Mouse (Mus musculus): ENCODE measurements around the gene Lamc1. TPM values are rescaled to one million over a fixed set of nuclear protein-coding genes. Genes with fewer than 3 reads are reported as not detected.
A peak's percentile ranks its signal among the peaks of the same experiment; 100 is the strongest.

The Lamc1 gene
- polyA plus RNA-seq, 2 experiments = 76.7 to 118 TPM

DNA sequence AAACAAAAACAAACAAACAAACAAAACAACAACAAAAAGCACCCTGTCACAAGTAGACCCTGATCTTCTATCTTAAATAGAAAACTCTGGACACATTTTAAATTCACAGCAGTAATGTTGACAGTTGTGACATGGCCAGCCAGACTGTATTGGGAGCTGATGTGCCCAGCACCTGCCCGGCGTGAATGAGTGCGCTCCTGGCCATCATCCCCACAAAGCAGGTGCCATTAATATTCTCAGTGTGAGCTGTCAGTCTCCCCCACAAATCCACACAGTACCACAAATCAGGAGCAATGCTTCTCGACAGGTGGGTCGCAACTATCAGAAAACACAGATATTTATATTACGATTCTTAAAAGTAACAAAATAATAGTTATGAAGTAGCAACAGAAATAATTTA, 139.6 kb downstream of the Lamc1 start:
- peaks cover 11% of the 10 kb centered on the region for H3K4me1 ChIP-seq (ENCODE audit: control insufficient read depth, insufficient read depth, low read length)
- H3K4me2 ChIP-seq (replicated peaks; ENCODE audit: low read depth, low read length, severe bottlenecking) = no peak overlapping the region
- no peak overlapping the region for H3K4me3 ChIP-seq (replicated peaks; ENCODE audit: low read length)
- H3K27me3 ChIP-seq (ENCODE audit: control insufficient read depth, insufficient read depth, low read length) = 0 out of 2 replicates have a peak, but pooled peaks cover 2% of the 10 kb centered on the region
- no peak overlapping the region for H3K9ac ChIP-seq (ENCODE audit: low read depth, low read length, severe bottlenecking)
- H3K36me3 ChIP-seq (ENCODE audit: control insufficient read depth, insufficient read depth, low read length) = no peaks in the 10 kb centered on the region
- WGBS = 89% methylated on average over 6 of the region's 6 CpGs
- DNase-seq (ENCODE audit: low spot score) (no peak), ATAC-seq (ENCODE audit: low FRiP score, low read depth) (no peak)
- no peak for TF ChIP-seq POLR2A (IDR thresholded peaks at IDR 0.05; ENCODE audit: borderline replicate concordance, extremely low read depth, insufficient read depth, insufficient read length)
- no peaks in the 10 kb centered on the region for H3K9me3 ChIP-seq (ENCODE audit: control insufficient read depth, low read length)
- H3K27ac ChIP-seq (replicated peaks; ENCODE audit: low read depth, low read length) = no peak overlapping the region

DNA sequence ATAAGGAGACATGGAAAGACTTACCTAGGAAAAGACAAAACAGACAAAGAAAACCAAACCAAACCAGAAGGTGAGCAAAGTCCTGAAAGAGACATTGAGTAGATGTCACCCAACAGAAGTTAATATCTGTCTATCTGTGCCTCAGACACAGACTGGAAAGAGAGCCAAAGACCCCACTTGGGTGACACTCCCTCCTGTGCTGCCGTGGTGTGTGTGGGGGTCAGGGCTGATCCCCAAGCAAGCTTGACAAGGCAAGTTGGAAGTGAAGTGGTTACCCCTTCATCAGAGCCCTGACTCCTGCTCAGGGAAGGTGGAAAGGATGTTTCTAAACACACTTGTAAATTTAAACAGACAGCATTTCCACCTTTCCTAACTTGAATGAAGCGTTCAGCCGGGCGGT, 140.2 kb downstream of the Lamc1 start:
- H3K9me3 ChIP-seq (ENCODE audit: control insufficient read depth, low read length) = no peaks in the 10 kb centered on the region
- H3K9ac ChIP-seq (ENCODE audit: low read depth, low read length, severe bottlenecking) = no peak overlapping the region
- 78% methylated on average over 4 of the region's 4 CpGs for WGBS
- ATAC-seq (ENCODE audit: low FRiP score, low read depth) (no peak), DNase-seq (ENCODE audit: low spot score) (no peak)
- H3K36me3 ChIP-seq (ENCODE audit: control insufficient read depth, insufficient read depth, low read length) = no peaks in the 10 kb centered on the region
- H3K4me3 ChIP-seq (replicated peaks; ENCODE audit: low read length) = no peak overlapping the region
- no peak overlapping the region; the same call in 1 of the 2 replicates for H3K4me2 ChIP-seq (replicated peaks; ENCODE audit: low read depth, low read length, severe bottlenecking)
- H3K27me3 ChIP-seq (ENCODE audit: control insufficient read depth, insufficient read depth, low read length) = 0 out of 2 replicates have a peak, but pooled peaks cover 5% of the 10 kb centered on the region
- no peak overlapping the region for H3K27ac ChIP-seq (replicated peaks; ENCODE audit: low read depth, low read length)
- no peak for TF ChIP-seq POLR2A (IDR thresholded peaks at IDR 0.05; ENCODE audit: borderline replicate concordance, extremely low read depth, insufficient read depth, insufficient read length)
- peaks cover 11% of the 10 kb centered on the region for H3K4me1 ChIP-seq (ENCODE audit: control insufficient read depth, insufficient read depth, low read length)

GRCm38 (mm10) chr1:153191943-153192329, 140.7 kb downstream of the Lamc1 start:
- Histone ChIP-seq H3K4me2 (replicated peaks; ENCODE audit: low read depth, low read length, severe bottlenecking) (peak overlapping the region; percentile 16; the same call in 1 of the 2 replicates), H3K9ac (ENCODE audit: low read depth, low read length, severe bottlenecking) (no peak overlapping the region), H3K27ac (replicated peaks; ENCODE audit: low read depth, low read length) (no peak overlapping the region), H3K9me3 (ENCODE audit: control insufficient read depth, low read length) (no peaks in the 10 kb centered on the region), H3K27me3 (ENCODE audit: control insufficient read depth, insufficient read depth, low read length) (0 out of 2 replicates have a peak, but pooled peaks cover 5% of the 10 kb centered on the region), H3K36me3 (ENCODE audit: control insufficient read depth, insufficient read depth, low read length) (no peaks in the 10 kb centered on the region), H3K4me3 (replicated peaks; ENCODE audit: low read length) (no peak overlapping the region), H3K4me1 (ENCODE audit: control insufficient read depth, insufficient read depth, low read length) (peaks cover 11% of the 10 kb centered on the region)
- peak; percentile 86 for DNase-seq (ENCODE audit: low spot score)
- WGBS = 9% methylated on average over 5 of the region's 5 CpGs
- no peak for TF ChIP-seq POLR2A (IDR thresholded peaks at IDR 0.05; ENCODE audit: borderline replicate concordance, extremely low read depth, insufficient read depth, insufficient read length)
- ATAC-seq (ENCODE audit: low FRiP score, low read depth) = peak; percentile 50

DNA sequence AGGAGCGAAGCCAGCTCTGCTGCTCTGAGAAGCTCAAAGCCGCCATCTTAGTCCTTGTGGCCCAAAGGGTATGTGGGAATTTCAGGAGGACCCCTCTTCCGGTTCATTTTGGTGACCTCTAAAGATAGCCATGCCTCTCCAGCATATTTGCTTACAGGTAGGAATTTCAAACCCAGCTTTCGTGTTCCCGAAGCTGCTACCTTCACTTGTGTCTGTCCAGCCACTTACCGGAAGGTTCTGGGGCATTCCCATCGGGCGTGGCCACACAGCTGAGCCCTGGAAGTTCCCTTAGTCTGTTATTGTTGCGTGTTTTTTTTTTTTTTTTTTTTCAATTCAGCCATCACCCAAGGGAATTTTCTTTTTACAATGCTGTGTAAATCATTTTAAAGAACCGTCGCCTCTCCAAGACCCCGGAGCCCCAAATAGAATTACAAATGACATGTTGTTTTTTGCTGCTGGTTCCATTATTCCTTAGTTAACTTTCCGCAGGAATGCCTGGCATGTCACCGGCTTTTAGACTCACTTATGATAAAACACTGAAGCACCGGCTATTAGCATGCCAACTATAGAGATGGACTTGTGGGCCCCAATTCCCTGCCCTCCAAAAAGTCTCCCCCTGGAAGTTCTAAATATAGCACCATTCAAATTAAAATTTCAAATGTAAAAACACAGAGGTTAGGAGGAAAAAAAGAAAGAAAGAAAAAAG, 141.2 kb downstream of the Lamc1 start:
- Histone ChIP-seq H3K27me3 (ENCODE audit: control insufficient read depth, insufficient read depth, low read length) (peaks cover 9% of the 10 kb centered on the region; the same call in 1 of the 2 replicates), H3K4me1 (ENCODE audit: control insufficient read depth, insufficient read depth, low read length) (peaks cover 14% of the 10 kb centered on the region), H3K36me3 (ENCODE audit: control insufficient read depth, insufficient read depth, low read length) (no peaks in the 10 kb centered on the region), H3K4me3 (replicated peaks; ENCODE audit: low read length) (no peak overlapping the region), H3K9ac (ENCODE audit: low read depth, low read length, severe bottlenecking) (no peak overlapping the region), H3K27ac (replicated peaks; ENCODE audit: low read depth, low read length) (no peak overlapping the region), H3K9me3 (ENCODE audit: control insufficient read depth, low read length) (no peaks in the 10 kb centered on the region), H3K4me2 (replicated peaks; ENCODE audit: low read depth, low read length, severe bottlenecking) (0 out of 2 replicates have a peak overlapping the region, but pooled peaks have one; percentile 16)
- TF ChIP-seq POLR2A (IDR thresholded peaks at IDR 0.05; ENCODE audit: borderline replicate concordance, extremely low read depth, insufficient read depth, insufficient read length) = no peak
- 56% methylated on average over 15 of the region's 15 CpGs for WGBS
- ATAC-seq (ENCODE audit: low FRiP score, low read depth) (peak; percentile 15; the same call in 1 of the 2 replicates), DNase-seq (ENCODE audit: low spot score) (peak; percentile 5)

GRCm38 (mm10) chr1:153188081-153188480, 144.5 kb downstream of the Lamc1 start:
- no peak for TF ChIP-seq POLR2A (IDR thresholded peaks at IDR 0.05; ENCODE audit: borderline replicate concordance, extremely low read depth, insufficient read depth, insufficient read length)
- H3K4me1 ChIP-seq (ENCODE audit: control insufficient read depth, insufficient read depth, low read length) = peaks cover 22% of the 10 kb centered on the region
- H3K9ac ChIP-seq (ENCODE audit: low read depth, low read length, severe bottlenecking) = no peak overlapping the region
- H3K36me3 ChIP-seq (ENCODE audit: control insufficient read depth, insufficient read depth, low read length) = no peaks in the 10 kb centered on the region
- DNase-seq (ENCODE audit: low spot score) (no peak), ATAC-seq (ENCODE audit: low FRiP score, low read depth) (no peak)
- H3K4me3 ChIP-seq (replicated peaks; ENCODE audit: low read length) = no peak overlapping the region
- H3K27ac ChIP-seq (replicated peaks; ENCODE audit: low read depth, low read length) = no peak overlapping the region
- H3K4me2 ChIP-seq (replicated peaks; ENCODE audit: low read depth, low read length, severe bottlenecking) = no peak overlapping the region
- WGBS = 80% methylated on average over 3 of the region's 3 CpGs
- H3K9me3 ChIP-seq (ENCODE audit: control insufficient read depth, low read length) = no peaks in the 10 kb centered on the region
- peaks cover 24% of the 10 kb centered on the region for H3K27me3 ChIP-seq (ENCODE audit: control insufficient read depth, insufficient read depth, low read length)
